Mouse (Mus musculus) stomach, embryonic 16.5 days (tissue): ENCODE data around the gene Gfpt2. TPM values are rescaled to one million over a fixed set of nuclear protein-coding genes. Genes with fewer than 3 reads are reported as not detected.
"Not testable (repeated sequence)": the region's sequence is repeated elsewhere in the genome, so short reads cannot be mapped to it uniquely, and the experiment has no call there.

ENCODE experiments used
- ATAC-seq: fragments of 200-750 bp; cut with Nextera tagmentation; 2 replicates; pipeline ENCODE4 v1.8.0; 2017; ENCODE audit warnings: moderate number of reproducible peaks, moderate TSS enrichment; ENCODE audit not compliant: insufficient read depth, low FRiP score
- H3K27ac ChIP-seq: fragments of 300-500 bp; sonication (generic); 2 replicates; pipeline ENCODE4 v1.5.1; 2014; ENCODE audit warnings: low read length
- H3K27me3 ChIP-seq: fragments of 300-500 bp; sonication (generic); 2 replicates; pipeline ENCODE4 v1.6.1; 2014; ENCODE audit warnings: low read length, control low read depth, mixed read lengths; ENCODE audit not compliant: control insufficient read depth, insufficient read depth
- H3K36me3 ChIP-seq: fragments of 300-500 bp; sonication (generic); 2 replicates; pipeline ENCODE4 v1.6.1; 2014; ENCODE audit warnings: low read length; ENCODE audit not compliant: control insufficient read depth, insufficient read depth
- H3K4me1 ChIP-seq: fragments of 300-500 bp; sonication (generic); 2 replicates; pipeline ENCODE4 v1.6.1; 2014; ENCODE audit warnings: low read length, control low read depth, mixed read lengths; ENCODE audit not compliant: control insufficient read depth, insufficient read depth
- H3K4me2 ChIP-seq: fragments of 300-500 bp; sonication (generic); 2 replicates; pipeline ENCODE4 v1.6.1; 2014; ENCODE audit warnings: low read depth, low read length, mixed read lengths
- H3K4me3 ChIP-seq: fragments of 300-500 bp; sonication (generic); replicated peaks from 2 replicates; pipeline ENCODE4 v1.5.1; 2014; ENCODE audit warnings: mild to moderate bottlenecking, low read length
- H3K9ac ChIP-seq: fragments of 300-500 bp; sonication (generic); 2 replicates; pipeline ENCODE4 v1.6.1; 2014; ENCODE audit warnings: low read length
- H3K9me3 ChIP-seq: fragments of 300-500 bp; sonication (generic); replicated peaks from 2 replicates; pipeline ENCODE4 v1.6.1; 2016; ENCODE audit warnings: low read length, control low read depth; ENCODE audit not compliant: control insufficient read depth
- WGBS: fragments of 180-500 bp; shearing (Covaris S2); extraction: QIAGEN DNeasy Blood & Tissue Kit; methylation state at CpG from one replicate; pipeline ENCODE4 v1.1.7; 2014; 5-methylcytosine and 5-hydroxymethylcytosine counted together
- polyA plus RNA-seq: library from polyadenylated mRNA; unstranded; fragments of >200 nt; fragmentation: Nextera tagmentation; extraction: Ambion mirVana; gene quantifications from 2 replicates; pipeline ENCODE4 v1.2.1, GENCODE M21; 2015

The Gfpt2 gene
- polyA plus RNA-seq, 1 experiment from 2014 or later = 9.4 TPM

- H3K4me3 ChIP-seq = no peak overlapping the region
- peak overlapping the region; percentile 22; the same call in 1 of the 2 replicates for H3K4me2 ChIP-seq
- H3K27ac ChIP-seq = peak overlapping the region; percentile 64
- peak overlapping the region; percentile 43 for H3K9ac ChIP-seq
- no peaks in the 10 kb centered on the region for H3K36me3 ChIP-seq
- H3K27me3 ChIP-seq = no peaks in the 10 kb centered on the region
- 21% methylated on average over 7 of the region's 8 CpGs for WGBS
- no peaks in the 10 kb centered on the region for H3K9me3 ChIP-seq
- H3K4me1 ChIP-seq = peaks cover 13% of the 10 kb centered on the region; the same call in 1 of the 2 replicates
- ATAC-seq = peak; percentile 80; the same call in 1 of the 2 replicates
Measured at GRCm38 (mm10) chr11:49764639-49765299, 29.2 kb upstream of the Gfpt2 start.

GRCm38 (mm10) chr11:49765377-49766136, 28.4 kb upstream of the Gfpt2 start:
- Histone ChIP-seq H3K4me3 (no peak overlapping the region), H3K27me3 (no peaks in the 10 kb centered on the region), H3K9ac (no peak overlapping the region), H3K4me2 (no peak overlapping the region), H3K4me1 (peaks cover 13% of the 10 kb centered on the region; the same call in 1 of the 2 replicates), H3K9me3 (no peaks in the 10 kb centered on the region), H3K27ac (no peak overlapping the region), H3K36me3 (no peaks in the 10 kb centered on the region)
- no peak for ATAC-seq
- WGBS = 75% methylated on average over 3 of the region's 3 CpGs

GRCm38 (mm10) chr11:49766137-49766411, 27.9 kb upstream of the Gfpt2 start:
- ATAC-seq = no peak
- no peak overlapping the region for H3K4me3 ChIP-seq
- no peak overlapping the region for H3K9ac ChIP-seq
- H3K27ac ChIP-seq = no peak overlapping the region
- 86% methylated on average over 2 of the region's 2 CpGs for WGBS
- H3K4me1 ChIP-seq = peaks cover 13% of the 10 kb centered on the region; the same call in 1 of the 2 replicates
- H3K4me2 ChIP-seq = no peak overlapping the region
- H3K27me3 ChIP-seq = no peaks in the 10 kb centered on the region
- H3K9me3 ChIP-seq = no peaks in the 10 kb centered on the region
- no peaks in the 10 kb centered on the region for H3K36me3 ChIP-seq

GRCm38 (mm10) chr11:49767497-49767896, 26.5 kb upstream of the Gfpt2 start:
- not testable (repeated sequence) for H3K4me3 ChIP-seq, H3K36me3 ChIP-seq, H3K9ac ChIP-seq, ATAC-seq, H3K4me2 ChIP-seq, H3K27ac ChIP-seq, H3K27me3 ChIP-seq, H3K9me3 ChIP-seq
- H3K4me1 ChIP-seq = peaks cover 13% of the 10 kb centered on the region; the same call in 1 of the 2 replicates
- 92% methylated on average over 4 of the region's 6 CpGs for WGBS

- Histone ChIP-seq H3K4me2 (no peak overlapping the region), H3K9me3 (no peaks in the 10 kb centered on the region), H3K36me3 (no peaks in the 10 kb centered on the region), H3K4me1 (peaks cover 9% of the 10 kb centered on the region; the same call in 1 of the 2 replicates), H3K9ac (no peak overlapping the region), H3K4me3 (no peak overlapping the region), H3K27me3 (no peaks in the 10 kb centered on the region), H3K27ac (no peak overlapping the region)
- WGBS = 88% methylated on average over 5 of the region's 5 CpGs
- ATAC-seq = no peak
Measured at GRCm38 (mm10) chr11:49768781-49769180, 25.2 kb upstream of the Gfpt2 start.

GRCm38 (mm10) chr11:49770676-49771550, 23.1 kb upstream of the Gfpt2 start:
- Histone ChIP-seq H3K4me1 (no peaks in the 10 kb centered on the region), H3K4me2 (no peak overlapping the region), H3K27me3 (no peaks in the 10 kb centered on the region), H3K27ac (no peak overlapping the region), H3K4me3 (no peak overlapping the region), H3K9me3 (no peaks in the 10 kb centered on the region), H3K9ac (no peak overlapping the region), H3K36me3 (no peaks in the 10 kb centered on the region)
- no peak for ATAC-seq
- 70% methylated on average over 9 of the region's 9 CpGs for WGBS

GRCm38 (mm10) chr11:49772251-49772650, 21.7 kb upstream of the Gfpt2 start:
- H3K4me1 ChIP-seq = no peaks in the 10 kb centered on the region
- H3K27me3 ChIP-seq = no peaks in the 10 kb centered on the region
- no peak overlapping the region for H3K9ac ChIP-seq
- no peak overlapping the region for H3K4me3 ChIP-seq
- H3K4me2 ChIP-seq = no peak overlapping the region
- 54% methylated on average over 5 of the region's 5 CpGs for WGBS
- no peaks in the 10 kb centered on the region for H3K9me3 ChIP-seq
- ATAC-seq = no peak
- no peaks in the 10 kb centered on the region for H3K36me3 ChIP-seq
- no peak overlapping the region for H3K27ac ChIP-seq

- Histone ChIP-seq H3K4me2 (no peak overlapping the region), H3K9me3 (no peaks in the 10 kb centered on the region), H3K27me3 (no peaks in the 10 kb centered on the region), H3K4me1 (no peaks in the 10 kb centered on the region), H3K9ac (no peak overlapping the region), H3K27ac (no peak overlapping the region), H3K4me3 (no peak overlapping the region), H3K36me3 (no peaks in the 10 kb centered on the region)
- WGBS = 79% methylated on average over 4 of the region's 4 CpGs
- ATAC-seq = no peak
Measured at GRCm38 (mm10) chr11:49774894-49775293, 19.1 kb upstream of the Gfpt2 start.

- H3K4me2 ChIP-seq = no peak overlapping the region
- no peak overlapping the region for H3K4me3 ChIP-seq
- H3K9me3 ChIP-seq = no peaks in the 10 kb centered on the region
- no peaks in the 10 kb centered on the region for H3K27me3 ChIP-seq
- 85% methylated on average over 6 of the region's 6 CpGs for WGBS
- no peaks in the 10 kb centered on the region for H3K36me3 ChIP-seq
- H3K9ac ChIP-seq = no peak overlapping the region
- H3K4me1 ChIP-seq = no peaks in the 10 kb centered on the region
- no peak overlapping the region for H3K27ac ChIP-seq
- ATAC-seq = no peak
Measured at GRCm38 (mm10) chr11:49778844-49779243, 15.1 kb upstream of the Gfpt2 start.
